Mouse (Mus musculus) stomach, postnatal 0 days (tissue): ENCODE results near the gene Tmem230. TPM values are rescaled to one million over a fixed set of nuclear protein-coding genes. Genes with fewer than 3 reads are reported as not detected.

Experiments
- ATAC-seq: fragments of 200-750 bp; cut with Nextera tagmentation; 2 replicates; pipeline ENCODE4 v1.8.0; 2017; ENCODE audit not compliant: low FRiP score, low TSS enrichment
- DNase-seq: peaks from one replicate; pipeline ENCODE4 v3.0.0-alpha.2; 2016; ENCODE audit warnings: low spot score
- H3K27ac ChIP-seq: fragments of 300-500 bp; sonication (generic); replicated peaks from 2 replicates; pipeline ENCODE4 v1.5.1; 2014; ENCODE audit warnings: mild to moderate bottlenecking, control low read depth
- H3K27me3 ChIP-seq: fragments of 300-500 bp; sonication (generic); 2 replicates; pipeline ENCODE4 v1.6.1; 2014; ENCODE audit warnings: low read length; ENCODE audit not compliant: control insufficient read depth, insufficient read depth
- H3K36me3 ChIP-seq: fragments of 300-500 bp; sonication (generic); 2 replicates; pipeline ENCODE4 v1.6.1; 2014; ENCODE audit warnings: low read length, mixed read lengths; ENCODE audit not compliant: control insufficient read depth, insufficient read depth
- H3K4me1 ChIP-seq: fragments of 300-500 bp; sonication (generic); replicated peaks from 2 replicates; pipeline ENCODE4 v1.6.1; 2014; ENCODE audit warnings: antibody characterized with exemption; ENCODE audit not compliant: control insufficient read depth, insufficient read depth
- H3K4me2 ChIP-seq: fragments of 300-500 bp; sonication (generic); replicated peaks from 2 replicates; pipeline ENCODE4 v1.6.1; 2014; ENCODE audit warnings: low read depth, mild to moderate bottlenecking, control low read depth, moderate library complexity
- H3K4me3 ChIP-seq: fragments of 300-500 bp; sonication (generic); 2 replicates; pipeline ENCODE4 v1.5.1; 2014; ENCODE audit warnings: low read depth, low read length, control low read depth
- H3K9ac ChIP-seq: fragments of 300-500 bp; sonication (generic); 2 replicates; pipeline ENCODE4 v1.6.1; 2014; ENCODE audit warnings: mild to moderate bottlenecking, low read length, control low read depth, mixed read lengths
- H3K9me3 ChIP-seq: fragments of 300-500 bp; sonication (generic); 2 replicates; pipeline ENCODE4 v1.6.1; 2016; ENCODE audit warnings: low read length; ENCODE audit not compliant: control insufficient read depth
- CTCF ChIP-seq: IDR thresholded peaks from 2 replicates; pipeline ENCODE4 v1.5.1; 2016; ENCODE audit warnings: antibody characterized with exemption, low read depth, mild to moderate bottlenecking, moderate library complexity
- EP300 ChIP-seq: optimal IDR thresholded peaks from 2 replicates; pipeline ENCODE3; 2016; ENCODE audit warnings: antibody characterized with exemption
- WGBS: fragments of 180-500 bp; shearing (Covaris S2); extraction: QIAGEN DNeasy Blood & Tissue Kit; methylation state at CpG from one replicate; pipeline ENCODE4 v1.1.7; 2014; 5-methylcytosine and 5-hydroxymethylcytosine counted together
- polyA plus RNA-seq: library from polyadenylated mRNA; unstranded; fragments of >200 nt; fragmentation: Nextera tagmentation; extraction: Ambion mirVana; gene quantifications from 2 replicates; pipeline ENCODE4 v1.2.1, GENCODE M21; 2015

Gene Tmem230
- polyA plus RNA-seq, 1 experiment from 2014 or later, result 29.4 TPM

GRCm38 (mm10) chr2:132206316-132206881, 41.2 kb downstream of the Tmem230 start:
- ATAC-seq (peak; percentile 91), DNase-seq (peak; percentile 46)
- H3K36me3 ChIP-seq, result no peaks in the 10 kb centered on the region
- no peak overlapping the region for H3K27ac ChIP-seq
- H3K4me2 ChIP-seq, result no peak overlapping the region
- H3K9me3 ChIP-seq, result no peaks in the 10 kb centered on the region
- H3K9ac ChIP-seq, result no peak overlapping the region
- 77% methylated on average over 16 of the region's 16 CpGs for WGBS
- TF ChIP-seq EP300 (no peak), CTCF (no peak)
- H3K27me3 ChIP-seq, result no peaks in the 10 kb centered on the region
- H3K4me3 ChIP-seq, result no peak overlapping the region
- H3K4me1 ChIP-seq, result no peaks in the 10 kb centered on the region

- DNase-seq (no peak), ATAC-seq (no peak)
- H3K9me3 ChIP-seq, result no peaks in the 10 kb centered on the region
- H3K4me2 ChIP-seq, result no peak overlapping the region
- H3K9ac ChIP-seq, result no peak overlapping the region
- H3K4me3 ChIP-seq, result no peak overlapping the region
- 79% methylated on average over 4 of the region's 4 CpGs for WGBS
- H3K36me3 ChIP-seq, result no peaks in the 10 kb centered on the region
- no peaks in the 10 kb centered on the region for H3K27me3 ChIP-seq
- H3K4me1 ChIP-seq, result no peaks in the 10 kb centered on the region
- TF ChIP-seq CTCF, result no peak
- no peak for TF ChIP-seq EP300
- no peak overlapping the region for H3K27ac ChIP-seq
Observed at GRCm38 (mm10) chr2:132205549-132205948, 42.1 kb downstream of the Tmem230 start.

DNA sequence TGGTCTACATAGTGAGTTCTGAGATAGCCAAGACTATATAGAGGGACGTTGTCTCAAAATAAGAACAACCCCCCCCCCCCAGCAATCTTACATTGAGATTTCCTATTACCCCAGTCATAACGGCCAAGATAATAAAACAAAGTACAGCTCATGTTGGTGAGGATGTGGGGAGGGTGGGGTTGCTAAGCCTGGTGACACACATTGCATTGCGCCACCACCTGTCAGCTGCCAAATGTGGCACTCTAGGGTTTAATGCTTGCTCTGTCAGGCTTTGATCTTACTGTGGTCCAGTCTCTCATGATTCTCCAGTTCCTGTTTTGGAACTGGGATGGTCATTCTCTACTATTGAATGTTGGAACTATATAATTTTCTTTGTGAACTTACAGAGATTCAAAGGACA, 43.8 kb downstream of the Tmem230 start:
- Histone ChIP-seq H3K4me2 (no peak overlapping the region), H3K27ac (no peak overlapping the region), H3K9me3 (no peaks in the 10 kb centered on the region), H3K4me1 (no peaks in the 10 kb centered on the region), H3K36me3 (no peaks in the 10 kb centered on the region), H3K27me3 (no peaks in the 10 kb centered on the region), H3K4me3 (no peak overlapping the region), H3K9ac (no peak overlapping the region)
- WGBS, result 73% methylated on average over 3 of the region's 3 CpGs
- TF ChIP-seq CTCF, result no peak
- no peak for TF ChIP-seq EP300
- peak; percentile 39 for DNase-seq
- no peak for ATAC-seq

DNA sequence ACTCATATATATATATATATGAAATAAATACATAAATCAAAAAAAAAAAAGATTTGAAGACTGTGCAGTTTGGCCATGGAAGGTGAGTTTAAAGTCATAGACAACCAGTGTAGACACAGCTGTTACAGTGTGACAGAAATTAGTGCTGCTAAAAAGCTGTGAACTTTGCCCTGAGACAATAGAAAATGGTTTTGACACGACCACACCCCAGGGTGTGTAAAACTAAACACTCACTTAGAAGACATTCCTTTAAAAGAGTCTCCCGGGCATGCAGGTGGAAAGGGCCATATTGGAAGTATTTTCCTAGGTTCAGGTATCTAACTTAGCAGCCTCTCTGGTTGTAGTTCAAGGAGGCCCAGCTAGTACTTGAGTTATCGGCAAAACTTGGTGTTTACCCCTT, 44.4 kb downstream of the Tmem230 start:
- H3K27ac ChIP-seq, result no peak overlapping the region
- no peak for DNase-seq

DNA sequence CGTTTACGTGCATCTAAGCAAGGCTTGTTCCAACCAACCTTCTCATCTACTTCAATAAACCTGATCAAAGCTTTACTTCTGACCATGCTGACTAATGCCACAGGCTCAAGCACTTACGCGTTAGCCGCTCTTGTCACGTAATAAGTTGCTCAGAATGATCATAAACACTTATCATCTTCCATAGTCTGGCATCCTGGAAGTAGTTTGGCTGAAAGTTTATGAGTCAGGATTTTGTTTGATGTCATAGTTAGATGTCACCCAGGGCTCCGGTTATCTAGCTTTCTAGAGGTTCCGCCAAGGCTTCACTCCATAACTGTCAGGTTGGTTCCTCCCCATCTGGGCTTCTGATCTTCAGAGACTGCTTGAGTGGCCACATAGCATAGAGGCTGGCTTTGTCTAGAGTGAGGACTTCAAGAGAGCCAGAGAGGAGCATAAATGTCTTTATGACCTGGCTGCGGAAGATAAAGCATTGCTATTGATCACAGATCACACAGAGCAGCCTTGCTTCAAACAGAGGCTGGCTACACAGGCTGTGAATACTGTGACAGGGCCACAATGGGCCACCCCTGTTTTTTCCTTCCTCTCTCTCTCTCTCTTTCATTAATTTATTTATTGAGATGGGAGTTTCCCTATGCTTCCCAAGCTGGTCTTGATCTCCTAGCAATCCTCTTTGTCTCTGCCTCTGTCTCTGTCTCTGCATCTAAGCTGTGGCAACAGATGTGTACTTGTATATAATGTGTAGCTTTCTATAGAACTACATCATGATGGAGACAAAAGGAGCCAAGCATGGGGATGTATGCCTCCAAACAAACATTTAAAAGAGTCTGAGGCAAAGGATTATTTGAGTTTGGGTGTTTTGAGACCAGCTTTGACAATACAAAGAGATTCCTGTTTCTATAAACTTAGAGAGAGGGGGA, 49.3 kb downstream of the Tmem230 start:
- ATAC-seq (no peak), DNase-seq (no peak)
- no peak for TF ChIP-seq EP300
- no peak for TF ChIP-seq CTCF
- 75% methylated on average over 9 of the region's 9 CpGs for WGBS
- H3K27me3 ChIP-seq, result no peaks in the 10 kb centered on the region
- no peak overlapping the region for H3K4me2 ChIP-seq
- no peaks in the 10 kb centered on the region for H3K9me3 ChIP-seq
- H3K27ac ChIP-seq, result no peak overlapping the region
- H3K36me3 ChIP-seq, result no peaks in the 10 kb centered on the region
- no peak overlapping the region for H3K4me3 ChIP-seq
- H3K4me1 ChIP-seq, result no peaks in the 10 kb centered on the region
- no peak overlapping the region for H3K9ac ChIP-seq

More for the DNA sequence above, 44.4 kb downstream of the Tmem230 start:
- H3K4me2 ChIP-seq, result no peak overlapping the region
- no peaks in the 10 kb centered on the region for H3K27me3 ChIP-seq
- TF ChIP-seq CTCF (no peak), EP300 (no peak)
- 39% methylated on average over 3 of the region's 3 CpGs for WGBS
- H3K9me3 ChIP-seq, result no peaks in the 10 kb centered on the region
- no peaks in the 10 kb centered on the region for H3K4me1 ChIP-seq
- H3K9ac ChIP-seq, result no peak overlapping the region
- ATAC-seq, result peak; percentile 62; the same call in 1 of the 2 replicates
- H3K4me3 ChIP-seq, result no peak overlapping the region
- no peaks in the 10 kb centered on the region for H3K36me3 ChIP-seq

- TF ChIP-seq EP300 (no peak), CTCF (no peak)
- Histone ChIP-seq H3K4me2 (no peak overlapping the region), H3K4me3 (no peak overlapping the region), H3K36me3 (no peaks in the 10 kb centered on the region), H3K9me3 (no peaks in the 10 kb centered on the region), H3K9ac (no peak overlapping the region), H3K27me3 (no peaks in the 10 kb centered on the region), H3K4me1 (no peaks in the 10 kb centered on the region), H3K27ac (no peak overlapping the region)
- 70% methylated on average over 2 of the region's 2 CpGs for WGBS
- DNase-seq (no peak), ATAC-seq (no peak)
Observed at GRCm38 (mm10) chr2:132195602-132196001, 52.0 kb downstream of the Tmem230 start.
